Mouse (Mus musculus): ENCODE data around the gene Hoxa3.

Gene Hoxa3

DNA sequence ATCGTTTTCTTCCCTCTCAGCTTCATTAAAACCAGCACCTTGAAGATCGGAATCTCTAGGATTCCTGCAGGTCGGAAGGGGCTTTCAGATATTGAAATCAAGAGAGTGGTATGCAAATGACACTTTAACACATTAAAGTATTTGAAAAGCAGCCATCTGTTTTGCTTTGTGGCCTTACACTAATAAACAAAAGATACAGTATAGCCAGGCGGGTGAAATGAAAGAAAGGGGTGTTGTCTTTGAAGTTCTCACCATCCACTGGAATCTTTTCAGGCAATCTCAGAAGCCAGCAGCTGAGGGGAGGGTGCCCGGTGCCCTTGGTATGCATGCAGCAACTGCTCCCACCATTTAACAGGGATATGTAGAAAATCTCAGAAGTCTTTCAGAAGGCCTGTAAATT, 59.1 kb downstream of the Hoxa3 start:
- no peak for DNase-seq (ENCODE audit: low read depth)

DNA sequence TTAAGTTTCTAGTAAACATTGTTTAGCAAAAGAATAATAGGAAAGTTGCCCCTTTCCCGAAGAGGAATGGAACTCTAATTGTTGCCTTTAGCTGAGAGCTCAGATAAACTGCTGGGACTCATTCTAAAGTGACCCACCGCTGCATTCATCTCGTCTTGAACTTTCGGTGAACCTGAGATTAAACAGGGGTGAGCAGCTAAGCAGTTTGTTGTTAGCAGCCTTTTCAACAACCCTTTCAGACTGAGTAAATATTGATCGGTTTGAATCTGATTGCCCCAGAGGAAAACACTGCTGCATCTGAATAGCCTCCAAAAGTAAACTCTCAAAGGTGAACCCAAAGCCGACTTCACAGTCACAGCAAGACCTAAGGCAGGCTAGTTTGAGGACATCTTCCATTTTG, 59.9 kb downstream of the Hoxa3 start:
- DNase-seq (ENCODE audit: low read depth): no peak

DNA sequence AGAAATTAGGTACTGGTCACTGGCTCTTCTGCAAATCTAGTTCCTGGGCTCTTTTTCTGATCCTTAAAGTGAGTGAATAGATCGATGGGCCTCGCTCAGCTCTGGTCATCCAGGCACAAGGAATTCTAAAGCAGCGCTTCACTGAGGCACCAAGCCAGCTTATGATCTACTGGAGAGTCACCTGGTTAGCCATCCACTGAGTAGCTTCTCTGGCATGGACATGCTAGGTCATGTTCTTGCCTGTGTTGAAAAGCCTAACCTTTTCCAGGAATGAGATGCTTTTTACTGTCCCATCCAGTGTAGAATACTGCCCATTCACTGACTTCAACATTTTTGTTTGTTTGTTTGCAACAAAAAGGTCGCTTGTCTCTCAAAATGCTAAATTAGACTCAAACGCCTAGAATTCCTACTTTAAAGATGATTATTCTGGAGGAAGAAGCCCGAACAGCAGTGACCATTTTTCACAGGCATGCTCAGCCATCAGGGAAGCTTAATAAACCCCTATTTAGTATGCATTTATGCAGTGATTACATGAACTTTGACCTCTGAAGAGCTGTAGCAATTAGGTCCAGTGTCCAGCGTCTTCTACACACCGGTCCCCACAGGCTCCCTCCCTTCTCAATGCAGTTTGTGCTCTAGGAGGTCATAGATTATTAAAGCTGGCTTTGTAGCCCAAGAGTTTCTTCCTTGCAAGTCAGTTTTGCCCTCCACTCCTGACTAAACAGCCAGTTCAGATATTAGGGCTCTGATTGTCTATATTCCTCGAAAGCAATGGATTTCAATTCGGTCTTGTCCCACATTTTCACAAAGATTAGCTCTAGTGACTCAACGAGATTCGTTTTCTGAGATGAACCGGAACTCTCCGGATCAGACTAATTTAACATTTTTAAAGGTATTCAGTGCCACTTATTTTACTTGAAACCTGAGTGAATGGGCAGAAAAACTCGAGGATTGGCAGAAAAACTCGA, 60.6 kb downstream of the Hoxa3 start:
- no peak for DNase-seq (ENCODE audit: low read depth)

GRCm38 (mm10) chr6:52151571-52151970, 61.6 kb downstream of the Hoxa3 start:
- no peak for DNase-seq (ENCODE audit: low read depth)

- DNase-seq (ENCODE audit: low read depth): no peak
Observed at GRCm38 (mm10) chr6:52150401-52150966, 62.7 kb downstream of the Hoxa3 start.

GRCm38 (mm10) chr6:52139115-52139514, 74.0 kb downstream of the Hoxa3 start:
- DNase-seq (ENCODE audit: low read depth): no peak

DNA sequence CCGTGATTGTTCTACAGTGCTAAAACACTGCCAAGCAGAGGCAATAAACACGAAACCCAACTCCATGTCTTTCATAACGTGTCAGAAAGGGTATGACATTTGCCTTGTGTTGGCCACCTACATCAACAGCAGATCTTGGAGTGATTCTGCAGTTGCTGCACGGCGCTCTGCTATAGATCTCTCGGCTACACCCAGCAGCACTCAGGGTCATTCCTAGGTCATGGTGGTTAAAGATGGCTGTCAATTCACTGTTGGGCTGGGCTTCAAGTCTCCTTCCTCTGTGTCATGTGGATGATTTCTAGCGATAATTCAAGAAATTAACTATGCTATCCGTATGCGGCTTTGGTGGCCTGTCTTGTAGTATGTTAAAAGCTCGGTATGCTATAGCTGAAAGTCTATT, 74.6 kb downstream of the Hoxa3 start:
- DNase-seq (ENCODE audit: low read depth): no peak

- no peak for DNase-seq (ENCODE audit: low read depth)
Observed at GRCm38 (mm10) chr6:52137841-52138535, 75.1 kb downstream of the Hoxa3 start.

GRCm38 (mm10) chr6:52123673-52124072, 89.5 kb downstream of the Hoxa3 start:
- DNase-seq (ENCODE audit: low read depth): no peak

- no peak for DNase-seq (ENCODE audit: low read depth)
Observed at GRCm38 (mm10) chr6:52121173-52121572, 92.0 kb downstream of the Hoxa3 start.

Measured in induced T-regulatory cell, adult 2 months (primary cell).